Mouse (Mus musculus) hindbrain, embryonic 13.5 days (tissue): ENCODE results near the gene Ano2. TPM values are rescaled to one million over a fixed set of nuclear protein-coding genes. Genes with fewer than 3 reads are reported as not detected.

Source experiments
- ATAC-seq: fragments of 200-750 bp; cut with Nextera tagmentation; 2 replicates; pipeline ENCODE4 v1.8.0; 2017; ENCODE audit warnings: moderate TSS enrichment; ENCODE audit not compliant: low FRiP score
- H3K27ac ChIP-seq: fragments of 300-500 bp; sonication (generic); 2 replicates; pipeline ENCODE4 v1.5.1; 2015; ENCODE audit warnings: inconsistent platforms, mild to moderate bottlenecking, moderate library complexity
- H3K27me3 ChIP-seq: fragments of 300-500 bp; sonication (generic); 2 replicates; pipeline ENCODE4 v1.6.1; 2015; ENCODE audit warnings: mild to moderate bottlenecking, inconsistent platforms
- H3K36me3 ChIP-seq: fragments of 300-500 bp; sonication (generic); 2 replicates; pipeline ENCODE4 v1.6.1; 2015; ENCODE audit warnings: mild to moderate bottlenecking, inconsistent platforms
- H3K4me1 ChIP-seq: fragments of 300-500 bp; sonication (generic); replicated peaks from 2 replicates; pipeline ENCODE4 v1.6.1; 2015; ENCODE audit warnings: inconsistent platforms
- H3K4me2 ChIP-seq: fragments of 300-500 bp; sonication (generic); 2 replicates; pipeline ENCODE4 v1.6.1; 2015; ENCODE audit warnings: inconsistent platforms, mild to moderate bottlenecking, moderate library complexity
- H3K4me3 ChIP-seq: fragments of 300-500 bp; sonication (generic); 2 replicates; pipeline ENCODE4 v1.5.1; 2015; ENCODE audit warnings: mild to moderate bottlenecking, inconsistent platforms
- H3K9ac ChIP-seq: fragments of 300-500 bp; sonication (generic); 2 replicates; pipeline ENCODE4 v1.6.1; 2015; ENCODE audit warnings: mild to moderate bottlenecking, inconsistent platforms
- H3K9me3 ChIP-seq: fragments of 300-500 bp; sonication (generic); 2 replicates; pipeline ENCODE4 v1.6.1; 2016; ENCODE audit warnings: inconsistent platforms
- WGBS: fragments of 180-500 bp; shearing (Covaris S2); methylation state at CpG from one replicate; pipeline ENCODE4 v1.1.7; 2015; 5-methylcytosine and 5-hydroxymethylcytosine counted together
- polyA plus RNA-seq: library from polyadenylated mRNA; unstranded; fragments of >200 nt; fragmentation: Nextera tagmentation; extraction: Ambion mirVana; gene quantifications from 2 replicates; pipeline ENCODE4 v1.2.1, GENCODE M21; 2015

The Ano2 gene
- polyA plus RNA-seq, 1 experiment from 2014 or later = 0.14 TPM

GRCm38 (mm10) chr6:126034728-126035127 lies 344.5 kb downstream of the Ano2 start:
- Histone ChIP-seq H3K4me1 (peaks cover 8% of the 10 kb centered on the region), H3K36me3 (no peaks in the 10 kb centered on the region), H3K27me3 (no peaks in the 10 kb centered on the region), H3K9ac (no peak overlapping the region), H3K9me3 (no peaks in the 10 kb centered on the region), H3K4me3 (no peak overlapping the region), H3K27ac (peak overlapping the region; percentile 60), H3K4me2 (no peak overlapping the region)
- WGBS = 71% methylated on average over 7 of the region's 7 CpGs
- peak; percentile 71 for ATAC-seq

GRCm38 (mm10) chr6:126035621-126036020 lies 345.4 kb downstream of the Ano2 start:
- WGBS = 94% methylated on average over 2 of the region's 2 CpGs
- Histone ChIP-seq H3K9ac (no peak overlapping the region), H3K9me3 (no peaks in the 10 kb centered on the region), H3K4me3 (no peak overlapping the region), H3K36me3 (no peaks in the 10 kb centered on the region), H3K27me3 (no peaks in the 10 kb centered on the region), H3K4me1 (peaks cover 8% of the 10 kb centered on the region), H3K4me2 (no peak overlapping the region), H3K27ac (no peak overlapping the region)
- no peak for ATAC-seq

GRCm38 (mm10) chr6:126045931-126046330 lies 355.7 kb downstream of the Ano2 start:
- no peaks in the 10 kb centered on the region for H3K4me1 ChIP-seq
- no peak for ATAC-seq
- no peak overlapping the region for H3K4me3 ChIP-seq
- no peak overlapping the region for H3K4me2 ChIP-seq
- no peaks in the 10 kb centered on the region for H3K27me3 ChIP-seq
- 51% methylated on average over 4 of the region's 4 CpGs for WGBS
- no peak overlapping the region for H3K9ac ChIP-seq
- H3K36me3 ChIP-seq = no peaks in the 10 kb centered on the region
- H3K9me3 ChIP-seq = no peaks in the 10 kb centered on the region
- H3K27ac ChIP-seq = no peak overlapping the region

- Histone ChIP-seq H3K9me3 (no peaks in the 10 kb centered on the region), H3K36me3 (no peaks in the 10 kb centered on the region), H3K4me1 (no peaks in the 10 kb centered on the region), H3K4me2 (no peak overlapping the region), H3K27ac (no peak overlapping the region), H3K27me3 (no peaks in the 10 kb centered on the region), H3K9ac (no peak overlapping the region), H3K4me3 (no peak overlapping the region)
- 73% methylated on average over 4 of the region's 4 CpGs for WGBS
- no peak for ATAC-seq
Observed at GRCm38 (mm10) chr6:126048206-126048605, 358.0 kb downstream of the Ano2 start.

GRCm38 (mm10) chr6:126053136-126053535 lies 362.9 kb downstream of the Ano2 start:
- no peak overlapping the region for H3K4me3 ChIP-seq
- ATAC-seq = no peak
- no peaks in the 10 kb centered on the region for H3K9me3 ChIP-seq
- H3K36me3 ChIP-seq = no peaks in the 10 kb centered on the region
- no peak overlapping the region for H3K9ac ChIP-seq
- H3K4me2 ChIP-seq = no peak overlapping the region
- H3K27me3 ChIP-seq = no peaks in the 10 kb centered on the region
- 89% methylated on average over 5 of the region's 5 CpGs for WGBS
- H3K4me1 ChIP-seq = no peaks in the 10 kb centered on the region
- no peak overlapping the region for H3K27ac ChIP-seq

GRCm38 (mm10) chr6:126057706-126058105 lies 367.5 kb downstream of the Ano2 start:
- no peak overlapping the region for H3K9ac ChIP-seq
- no peaks in the 10 kb centered on the region for H3K4me1 ChIP-seq
- H3K9me3 ChIP-seq = no peaks in the 10 kb centered on the region
- no peak for ATAC-seq
- H3K36me3 ChIP-seq = no peaks in the 10 kb centered on the region
- H3K4me2 ChIP-seq = no peak overlapping the region
- no peak overlapping the region for H3K27ac ChIP-seq
- no peak overlapping the region for H3K4me3 ChIP-seq
- WGBS = 79% methylated on average over 3 of the region's 3 CpGs
- no peaks in the 10 kb centered on the region for H3K27me3 ChIP-seq

- 81% methylated on average over 3 of the region's 3 CpGs for WGBS
- no peak overlapping the region for H3K27ac ChIP-seq
- H3K9me3 ChIP-seq = no peaks in the 10 kb centered on the region
- H3K9ac ChIP-seq = no peak overlapping the region
- H3K36me3 ChIP-seq = no peaks in the 10 kb centered on the region
- no peaks in the 10 kb centered on the region for H3K27me3 ChIP-seq
- H3K4me2 ChIP-seq = no peak overlapping the region
- ATAC-seq = no peak
- H3K4me1 ChIP-seq = no peaks in the 10 kb centered on the region
- no peak overlapping the region for H3K4me3 ChIP-seq
Observed at GRCm38 (mm10) chr6:126080531-126080930, 390.3 kb downstream of the Ano2 start.

- H3K9ac ChIP-seq = no peak overlapping the region
- WGBS = 72% methylated on average over 3 of the region's 3 CpGs
- ATAC-seq = no peak
- no peaks in the 10 kb centered on the region for H3K36me3 ChIP-seq
- no peak overlapping the region for H3K4me2 ChIP-seq
- no peak overlapping the region for H3K4me3 ChIP-seq
- no peak overlapping the region for H3K27ac ChIP-seq
- no peaks in the 10 kb centered on the region for H3K27me3 ChIP-seq
- no peaks in the 10 kb centered on the region for H3K4me1 ChIP-seq
- no peaks in the 10 kb centered on the region for H3K9me3 ChIP-seq
Observed at GRCm38 (mm10) chr6:126086321-126086950, 396.2 kb downstream of the Ano2 start.

GRCm38 (mm10) chr6:126088489-126089265 lies 398.5 kb downstream of the Ano2 start:
- Histone ChIP-seq H3K36me3 (no peaks in the 10 kb centered on the region), H3K27me3 (no peaks in the 10 kb centered on the region), H3K27ac (no peak overlapping the region), H3K4me2 (no peak overlapping the region), H3K9me3 (no peaks in the 10 kb centered on the region), H3K4me3 (no peak overlapping the region), H3K4me1 (no peaks in the 10 kb centered on the region), H3K9ac (no peak overlapping the region)
- WGBS = 95% methylated on average over 12 of the region's 12 CpGs
- ATAC-seq = no peak

Other genes starting within 250 kb of the Ano2 start
- gene Cd9, start 195.6 kb upstream of the Ano2 start, polyA plus RNA-seq = 57.8 and 63.4 TPM in 2 replicates
- gene Vwf, start 143.6 kb upstream of the Ano2 start, polyA plus RNA-seq = 8.0 and 11.3 TPM in 2 replicates